Mouse (Mus musculus) c-Kit-negative CD71-positive TER-119-positive erythroid progenitor cells, embryonic 14.5 days (primary cell): ENCODE results near the gene Chst8.

Source experiments
- DNase-seq: peaks from one replicate; pipeline ENCODE4 v3.0.0-alpha.2; 2013; ENCODE audit warnings: low read depth, low spot score

Gene Chst8

DNA sequence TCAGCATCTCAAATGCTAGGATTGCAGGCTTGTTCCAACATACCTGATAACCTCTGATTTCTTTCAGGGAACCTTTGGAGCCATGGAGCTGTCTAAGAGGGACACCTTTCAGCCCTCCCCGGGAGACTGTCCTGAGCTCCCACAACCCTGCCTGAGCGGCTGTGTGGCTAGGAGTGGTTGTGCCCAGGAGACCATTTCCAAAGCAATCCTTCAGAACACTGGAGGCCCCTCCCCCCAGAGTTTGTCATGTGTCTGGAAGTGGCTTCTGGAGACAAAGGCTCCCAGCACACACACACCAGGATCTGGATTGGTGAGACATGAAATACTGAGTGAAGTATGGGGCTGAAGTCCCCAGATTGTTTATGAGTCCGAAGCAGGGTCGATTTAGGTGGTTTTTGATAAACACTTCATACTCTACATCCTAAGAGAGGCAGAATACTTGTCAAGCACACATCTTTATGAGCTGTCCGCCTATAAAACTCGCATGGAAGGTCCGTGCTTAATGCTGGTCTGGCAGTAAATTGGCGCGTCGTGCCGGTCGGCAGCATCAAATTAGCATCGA lies 12.5 kb downstream of the Chst8 start:
- no peak for DNase-seq

GRCm38 (mm10) chr7:34799404-34799771 lies 13.1 kb downstream of the Chst8 start:
- no peak for DNase-seq

- no peak for DNase-seq
These were observed 13.8 kb downstream of the Chst8 start for GRCm38 (mm10) chr7:34798441-34799403.

DNA sequence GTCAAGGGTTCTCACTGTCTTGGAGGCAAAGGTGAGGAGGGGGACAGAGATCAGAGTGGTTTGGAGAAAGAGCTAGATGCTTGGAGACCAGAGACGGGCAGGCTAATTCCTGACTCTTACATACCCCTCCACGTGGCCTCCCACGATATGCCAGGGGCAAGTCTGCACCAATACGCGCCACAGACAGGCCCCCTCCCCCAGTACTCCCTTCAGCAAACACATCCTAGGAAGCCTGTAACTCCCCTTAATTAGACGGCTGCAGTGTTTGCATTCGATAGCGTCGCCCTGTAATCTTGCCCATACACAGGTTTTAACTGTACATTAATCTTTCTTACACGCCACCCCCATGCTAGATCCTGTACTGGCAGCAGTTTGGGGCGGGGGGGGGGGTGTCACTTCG lies 14.5 kb downstream of the Chst8 start:
- no peak for DNase-seq

DNA sequence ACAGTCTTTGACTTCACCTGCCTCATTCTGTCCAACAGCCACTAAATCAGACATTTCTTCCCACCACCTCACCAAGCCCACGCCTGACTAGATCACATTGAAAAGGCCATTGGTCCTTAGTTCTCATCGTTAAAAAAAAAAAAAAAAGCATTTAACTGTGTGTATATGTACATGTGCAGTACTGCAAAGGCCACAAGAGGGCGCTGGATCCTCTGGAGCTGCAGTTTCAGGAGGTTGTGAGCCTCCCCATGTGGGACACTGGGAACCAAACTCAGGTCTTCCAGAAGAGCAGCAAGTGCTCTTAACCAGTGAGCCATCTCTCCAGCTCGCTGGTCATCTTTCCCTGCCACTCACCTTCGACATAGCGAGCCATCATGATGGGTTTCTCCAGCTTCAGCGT lies 22.1 kb downstream of the Chst8 start:
- no peak for DNase-seq

DNA sequence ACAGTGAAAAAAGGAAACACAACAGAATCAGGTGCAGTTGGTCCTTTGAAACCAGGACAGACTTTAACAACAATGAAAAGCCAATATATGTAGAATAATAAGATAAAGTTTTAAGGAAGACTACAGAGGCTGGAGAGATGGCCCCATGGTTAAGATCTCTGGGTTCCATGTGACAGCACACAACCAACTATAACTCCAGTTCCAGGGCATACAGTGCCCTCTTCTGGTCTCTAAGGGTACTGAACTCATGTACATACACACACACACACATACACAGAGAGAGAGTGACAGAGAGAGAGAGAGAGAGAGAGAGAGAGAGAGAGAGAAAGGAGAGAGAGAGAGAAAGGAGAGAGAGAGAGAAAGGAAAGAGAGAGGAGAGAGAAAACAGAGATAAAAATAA lies 25.3 kb downstream of the Chst8 start:
- DNase-seq: no peak

DNA sequence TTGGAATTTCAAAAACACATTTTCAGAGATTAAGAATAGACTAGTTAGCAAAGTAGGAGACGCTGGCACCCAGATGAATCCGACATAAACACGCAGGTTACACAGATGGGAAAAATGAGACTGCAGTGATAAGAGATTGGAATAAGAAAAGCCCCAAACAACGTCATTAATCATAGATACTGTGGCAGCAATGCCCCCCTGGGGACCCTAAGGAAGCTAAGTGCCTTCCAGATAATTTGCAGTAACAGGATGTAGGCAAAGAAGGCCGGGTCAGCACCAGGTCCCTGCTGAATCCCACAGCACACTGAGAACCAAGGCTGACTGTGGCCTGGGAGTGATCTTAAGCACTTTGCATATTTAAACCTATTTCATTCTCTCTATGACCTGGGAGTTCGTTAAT lies 27.5 kb downstream of the Chst8 start:
- no peak for DNase-seq

- DNase-seq: no peak
These were observed 28.0 kb downstream of the Chst8 start for GRCm38 (mm10) chr7:34784469-34784868.

DNA sequence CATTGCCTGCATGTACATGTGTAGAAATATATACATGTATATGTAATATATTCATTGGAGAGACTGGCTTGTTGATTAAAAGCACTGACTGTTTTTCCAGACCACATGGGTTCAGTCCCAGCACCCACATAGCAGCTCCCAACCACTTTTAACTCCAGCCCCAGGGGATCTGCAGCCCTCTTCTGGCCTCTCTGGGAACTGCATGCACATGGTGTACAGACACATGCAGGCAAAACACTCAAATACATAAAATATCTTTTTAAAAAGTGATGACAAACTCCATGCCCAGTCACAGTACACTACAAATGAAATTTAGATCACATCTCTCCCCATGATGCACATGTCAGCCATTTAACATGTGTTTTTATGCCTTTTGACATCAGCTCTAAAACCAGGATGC lies 30.5 kb downstream of the Chst8 start:
- DNase-seq: no peak

GRCm38 (mm10) chr7:34781217-34781616 lies 31.3 kb downstream of the Chst8 start:
- DNase-seq: no peak

- no peak for DNase-seq
These were observed 34.1 kb downstream of the Chst8 start for GRCm38 (mm10) chr7:34778426-34778825.

GRCm38 (mm10) chr7:34775659-34776058 lies 36.9 kb downstream of the Chst8 start:
- no peak for DNase-seq

- DNase-seq: no peak
These were observed 37.6 kb downstream of the Chst8 start for GRCm38 (mm10) chr7:34774947-34775346.

DNA sequence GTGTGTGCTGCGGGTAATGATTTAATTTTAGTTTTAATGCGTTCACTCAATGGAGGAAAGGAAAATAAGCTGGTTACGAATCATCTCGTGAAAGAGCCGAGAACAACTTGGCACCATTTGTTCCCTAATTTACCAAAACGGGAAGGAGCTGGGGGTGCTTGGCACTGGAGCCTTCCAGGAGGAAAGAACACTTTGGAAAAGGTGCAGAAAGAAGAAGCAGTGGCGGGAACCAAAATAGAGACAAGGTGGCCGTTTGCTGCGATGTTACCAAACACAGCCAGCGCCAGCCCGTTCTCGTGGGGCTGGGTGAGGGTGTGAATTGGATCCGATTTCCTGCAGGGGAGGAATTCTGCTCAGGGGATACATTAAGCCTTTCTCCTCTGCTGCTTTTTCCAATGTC lies 38.5 kb downstream of the Chst8 start:
- no peak for DNase-seq

DNA sequence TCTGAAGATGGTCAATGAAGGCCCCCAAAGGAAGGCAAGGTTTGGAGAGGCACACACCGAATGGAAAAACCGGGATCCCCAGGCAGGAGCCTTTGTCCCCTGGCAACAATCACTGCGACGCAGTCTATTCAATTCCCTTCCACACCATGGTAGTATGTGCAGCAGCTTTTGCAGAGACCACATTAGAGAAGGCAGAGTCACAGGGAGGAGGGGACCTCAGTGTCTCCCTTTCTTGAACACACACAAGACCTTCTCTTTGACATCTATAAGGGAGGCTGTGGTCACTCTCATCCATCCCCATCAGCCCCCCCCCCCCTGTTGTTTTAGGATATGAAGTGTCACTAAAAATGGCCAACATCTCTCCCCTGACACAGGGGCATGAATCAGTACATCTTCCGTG lies 39.2 kb downstream of the Chst8 start:
- no peak for DNase-seq

DNA sequence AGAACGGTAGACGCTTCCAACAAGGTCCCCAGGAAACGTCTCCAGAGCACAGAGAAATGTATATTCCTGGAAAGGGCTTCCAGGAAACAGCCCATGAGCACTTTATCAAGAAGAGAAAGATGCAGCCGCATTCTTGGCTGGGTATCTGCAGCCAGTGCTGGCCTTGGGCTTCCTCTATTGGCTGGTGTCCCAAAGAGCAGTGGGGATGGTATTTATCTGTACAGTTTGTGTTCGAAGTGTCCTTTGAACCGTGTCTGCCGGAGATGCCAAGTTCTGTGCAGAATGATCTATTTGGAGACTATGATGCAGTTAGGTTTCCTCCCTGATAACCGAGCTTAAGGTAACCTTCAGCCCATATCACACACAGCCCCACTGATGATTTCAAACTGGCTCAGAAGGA lies 43.0 kb downstream of the Chst8 start:
- no peak for DNase-seq

- DNase-seq: no peak
These were observed 48.0 kb downstream of the Chst8 start for GRCm38 (mm10) chr7:34764250-34765148.

DNA sequence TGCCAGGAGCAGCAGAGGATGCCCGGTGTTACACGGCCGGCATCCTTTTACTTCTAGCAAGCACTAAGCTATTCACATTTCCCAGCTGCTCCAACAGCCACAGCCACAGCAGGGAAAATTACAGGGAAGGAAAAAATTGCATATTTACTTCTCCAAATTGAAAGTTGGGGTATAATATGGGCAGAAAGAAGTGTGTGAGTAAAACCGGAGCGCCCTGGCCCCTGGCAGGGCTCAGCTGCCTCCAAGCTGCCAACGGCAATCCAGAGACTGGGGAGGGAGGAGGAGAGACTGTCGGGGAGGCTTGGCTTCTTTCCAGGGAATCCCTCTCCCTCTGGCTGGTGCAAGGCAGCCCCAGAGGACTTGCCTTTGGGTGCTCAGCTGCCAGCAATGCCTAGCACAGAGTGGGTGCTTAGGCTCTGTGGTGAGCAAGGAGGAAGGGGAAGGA lies 53.1 kb downstream of the Chst8 start:
- DNase-seq: no peak

DNA sequence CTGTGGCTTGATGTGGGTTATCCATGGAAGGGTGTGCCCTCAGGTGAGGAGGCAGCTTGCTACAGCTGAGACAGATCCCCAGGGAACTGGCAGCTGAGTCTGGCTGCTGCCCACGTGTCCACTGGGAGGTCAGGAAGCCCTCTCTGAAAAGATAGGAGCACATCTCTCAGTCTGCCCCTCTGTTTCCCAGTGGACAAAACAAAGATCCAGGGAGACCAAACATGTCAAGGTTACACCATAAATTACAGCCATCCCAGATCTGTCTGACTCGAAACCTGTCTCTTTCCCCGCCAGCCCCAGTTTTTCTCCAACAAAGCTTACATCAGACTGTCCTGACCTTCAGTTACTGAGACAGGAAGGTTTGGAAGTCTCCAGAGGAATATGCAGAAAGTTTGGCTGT lies 53.8 kb downstream of the Chst8 start:
- DNase-seq: no peak

GRCm38 (mm10) chr7:34757513-34757912 lies 55.0 kb downstream of the Chst8 start:
- DNase-seq: no peak

DNA sequence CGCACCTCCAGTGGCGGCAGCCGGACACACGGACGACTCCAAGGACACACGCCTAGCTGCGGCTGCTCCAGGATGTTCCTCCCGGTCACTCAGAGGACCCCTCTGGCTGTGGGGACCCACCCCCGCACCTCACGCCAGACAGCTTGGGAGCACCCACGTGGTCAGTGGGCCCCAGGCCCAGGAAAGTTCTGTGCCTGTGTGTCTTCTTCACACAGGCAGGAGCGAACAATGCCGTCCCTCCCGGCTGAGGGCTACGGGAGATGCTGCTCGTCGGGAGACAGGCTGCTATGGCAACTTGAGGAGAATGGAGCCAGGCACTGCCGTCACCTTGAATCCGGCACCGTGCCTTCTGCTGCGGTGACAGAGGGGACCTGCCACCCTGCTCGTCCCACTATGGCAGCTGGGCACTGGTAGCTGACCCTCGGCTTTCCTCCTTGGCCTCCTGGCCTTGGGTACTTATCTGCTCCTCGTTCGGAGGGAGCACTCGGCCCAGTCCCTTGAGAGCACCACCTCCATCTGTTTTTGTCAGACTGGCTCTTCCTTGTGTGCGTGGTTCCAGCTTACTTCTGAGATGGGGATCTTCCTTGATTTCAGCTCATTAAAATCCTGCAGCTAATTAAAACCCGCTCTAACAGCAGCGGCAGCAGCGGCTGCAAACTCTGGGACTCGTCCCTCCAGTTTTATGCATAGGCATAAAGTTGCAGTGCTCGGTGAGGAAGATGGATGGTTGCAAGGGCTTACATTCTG lies 59.2 kb downstream of the Chst8 start:
- DNase-seq: no peak
